Mouse (Mus musculus) kidney, adult 2 months (tissue): ENCODE measurements around the gene E2f2.

ENCODE experiments used
- CTCF ChIP-seq: fragments of 200-500 bp; conservative IDR thresholded peaks from 2 replicates; pipeline ENCODE4 v1.5.1; 2011; ENCODE audit warnings: low read depth, mild to moderate bottlenecking, control low read depth, low read length, moderate library complexity, mixed read lengths; ENCODE audit not compliant: insufficient read depth, insufficient read length
- POLR2A ChIP-seq: fragments of 200-500 bp; IDR thresholded peaks from one replicate; pipeline ENCODE4 v1.6.1; 2011; ENCODE audit warnings: low read depth, low read length, control low read depth

GRCm38 (mm10) chr4:136179998-136180397, 7.8 kb downstream of the E2f2 start:
- TF ChIP-seq CTCF = peak; percentile 78
- TF ChIP-seq POLR2A = no peak
